Mouse (Mus musculus): ENCODE measurements at regions not wholly inside any gene's neighbourhood (a gene's known extent, or its start where the extent isn't known, plus 50 kb on each side); places are given as distances from the start of the nearest gene placed in this dataset.
A peak's percentile ranks its signal among the peaks of the same experiment; 100 is the strongest.

- peak; percentile 4 to 21 for DNase-seq
- intact Hi-C loops (cut with DNase I): no loop called here
Observed at GRCm38 (mm10) chr9:86961663-86962062, 53.7 kb upstream of the Ripply2 start.

GRCm38 (mm10) chr9:86957076-86957475 lies 58.3 kb upstream of the Ripply2 start:
- DNase-seq: no peak
- intact Hi-C loops (cut with DNase I): no loop called here

GRCm38 (mm10) chr9:86955720-86956119 lies 59.6 kb upstream of the Ripply2 start:
- intact Hi-C loops (cut with DNase I): no loop called here
- DNase-seq: no peak

GRCm38 (mm10) chr9:86951958-86952509 lies 63.3 kb upstream of the Ripply2 start:
- intact Hi-C loops (cut with DNase I): no loop called here
- DNase-seq: no peak

- intact Hi-C loops (cut with DNase I): no loop called here
- no peak for DNase-seq
Observed at GRCm38 (mm10) chr9:86949885-86950284, 65.5 kb upstream of the Ripply2 start.

GRCm38 (mm10) chr9:86931196-86931595 lies 50.7 kb upstream of the Snap91 start:
- intact Hi-C loops (cut with DNase I): no loop called here
- DNase-seq: no peak
